In genomic region chr1:162369726-162370125, GRCm38 (mm10) we compare ENCODE assay signal across 26 mouse cellular contexts.
A peak's percentile ranks its signal among the peaks of the same experiment; 100 is the strongest.
DNase-seq lines count a peak whose midpoint lies in the region; ATAC-seq and TF ChIP-seq lines count a peak whose summit lies in the region.
"Had no signal": no experiment of that assay in that cellular context is flagged by ENCODE, and none has a peak within 500 bp of the region (broad histone marks: within the 10 kb centered on the region; RNA-seq: fewer than 3 reads in every experiment).

No protein-coding gene starts in this region.

- H3K36me3 ChIP-seq in embryonic facial prominence, embryonic 14.5 days (ENCODE audit: control insufficient read depth, insufficient read depth, low read length), result no peaks in the 10 kb centered on the region
- no peaks in the 10 kb centered on the region for H3K36me3 ChIP-seq in embryonic facial prominence, embryonic 10.5 days (replicated peaks)
- H3K36me3 ChIP-seq in limb, embryonic 14.5 days (ENCODE audit: control insufficient read depth, insufficient read depth, low read length), result no peaks in the 10 kb centered on the region
- H3K36me3 ChIP-seq in limb, embryonic 10.5 days, result no peaks in the 10 kb centered on the region
- H3K36me3 ChIP-seq: embryonic facial prominence, embryonic 15.5 days; hindbrain, embryonic 12.5 days; limb, embryonic 13.5 days; liver, embryonic 13.5 days; lung, embryonic 15.5 days; midbrain, embryonic 12.5 days had no signal

- DNase-seq in embryonic facial prominence, embryonic 14.5 days (ENCODE audit: low spot score), result peak; percentile 32
- no peak for DNase-seq in embryonic facial prominence, embryonic 10.5 days (ENCODE audit: low spot score)
- DNase-seq in limb, embryonic 14.5 days (ENCODE audit: low spot score), result peak; percentile 21
- DNase-seq in limb, embryonic 10.5 days (ENCODE audit: low spot score), result no peak
- DNase-seq in 3T3-L1 (ENCODE audit: low read depth, low spot score), result peak; percentile 15
- DNase-seq in adrenal gland, adult 8-10 months, result peak; percentile 65
- no peak for DNase-seq in thymus, postnatal 25 days
- DNase-seq: cerebellum, adult 18-20 months; cerebellum, postnatal 36 days; embryo, embryonic 11 days; gastrocnemius, adult 2 months; layer of hippocampus, postnatal 36 days; liver, embryonic 13.5 days; right cerebral cortex, postnatal 25 days; spleen, adult 18-20 months; thymus, postnatal 14 days had no signal

- no peak for ATAC-seq in embryonic facial prominence, embryonic 14.5 days (ENCODE audit: low read depth)
- ATAC-seq in limb, embryonic 14.5 days (ENCODE audit: low FRiP score, low read depth), result no peak
- ATAC-seq in megakaryocyte progenitor cell, adult 5-6 weeks (replicated peaks; ENCODE audit: poor library complexity), result no peak
- ATAC-seq: CD4-positive, CD25-positive, alpha-beta regulatory T cell, adult 4 months; forebrain, embryonic 14.5 days; Patski had no signal

- H3K27ac ChIP-seq in embryonic facial prominence, embryonic 14.5 days (replicated peaks; ENCODE audit: low read depth, low read length), result no peak overlapping the region
- no peak overlapping the region for H3K27ac ChIP-seq in embryonic facial prominence, embryonic 10.5 days (replicated peaks)
- no peak overlapping the region for H3K27ac ChIP-seq in limb, embryonic 14.5 days (replicated peaks; ENCODE audit: low read depth, low read length)
- no peak overlapping the region for H3K27ac ChIP-seq in limb, embryonic 10.5 days
- H3K27ac ChIP-seq: embryonic facial prominence, embryonic 15.5 days; gastrocnemius, adult 2 months; hindbrain, embryonic 12.5 days; layer of hippocampus, adult 2 months; limb, embryonic 13.5 days; liver, embryonic 13.5 days; lung, embryonic 15.5 days; midbrain, embryonic 12.5 days had no signal

- no peak for TF ChIP-seq POLR2A in limb, embryonic 14.5 days (IDR thresholded peaks at IDR 0.05; ENCODE audit: borderline replicate concordance, extremely low read depth, insufficient read depth, insufficient read length)

- no peak overlapping the region for H3K9ac ChIP-seq in embryonic facial prominence, embryonic 14.5 days (ENCODE audit: low read depth, low read length)
- H3K9ac ChIP-seq in limb, embryonic 14.5 days (ENCODE audit: low read depth, low read length, severe bottlenecking), result no peak overlapping the region
- H3K9ac ChIP-seq: embryonic facial prominence, embryonic 15.5 days; hindbrain, embryonic 12.5 days; limb, embryonic 13.5 days; liver, embryonic 13.5 days; lung, embryonic 15.5 days; midbrain, embryonic 12.5 days had no signal

- H3K9me3 ChIP-seq in embryonic facial prominence, embryonic 14.5 days (ENCODE audit: control insufficient read depth, low read length), result no peaks in the 10 kb centered on the region
- no peaks in the 10 kb centered on the region for H3K9me3 ChIP-seq in embryonic facial prominence, embryonic 10.5 days
- H3K9me3 ChIP-seq in limb, embryonic 14.5 days (ENCODE audit: control insufficient read depth, low read length), result no peaks in the 10 kb centered on the region
- H3K9me3 ChIP-seq in limb, embryonic 10.5 days (replicated peaks), result no peaks in the 10 kb centered on the region
- H3K9me3 ChIP-seq: embryonic facial prominence, embryonic 15.5 days; hindbrain, embryonic 12.5 days; limb, embryonic 13.5 days; liver, embryonic 13.5 days; lung, embryonic 15.5 days; midbrain, embryonic 12.5 days had no signal

- whole genome bisulfite sequencing in embryonic facial prominence, embryonic 14.5 days, result 51% methylated on average over 4 of the region's 4 CpGs
- WGBS in embryonic facial prominence, embryonic 10.5 days, result 80% methylated on average over 4 of the region's 4 CpGs
- 69% methylated on average over 4 of the region's 4 CpGs for WGBS in limb, embryonic 14.5 days
- 82% methylated on average over 4 of the region's 4 CpGs for WGBS in limb, embryonic 10.5 days

- no peak overlapping the region for H3K4me3 ChIP-seq in embryonic facial prominence, embryonic 14.5 days (ENCODE audit: low read depth, low read length)
- H3K4me3 ChIP-seq in embryonic facial prominence, embryonic 10.5 days, result no peak overlapping the region
- no peak overlapping the region for H3K4me3 ChIP-seq in limb, embryonic 14.5 days (replicated peaks; ENCODE audit: low read length)
- no peak overlapping the region for H3K4me3 ChIP-seq in limb, embryonic 10.5 days
- H3K4me3 ChIP-seq: embryonic facial prominence, embryonic 15.5 days; gastrocnemius, adult 2 months; hindbrain, embryonic 12.5 days; layer of hippocampus, adult 2 months; limb, embryonic 13.5 days; liver, embryonic 13.5 days; lung, embryonic 15.5 days; midbrain, embryonic 12.5 days had no signal

- H3K4me2 ChIP-seq in embryonic facial prominence, embryonic 14.5 days (ENCODE audit: low read depth, low read length), result no peak overlapping the region
- H3K4me2 ChIP-seq in limb, embryonic 14.5 days (replicated peaks; ENCODE audit: low read depth, low read length, severe bottlenecking), result no peak overlapping the region
- H3K4me2 ChIP-seq: embryonic facial prominence, embryonic 15.5 days; hindbrain, embryonic 12.5 days; limb, embryonic 13.5 days; liver, embryonic 13.5 days; lung, embryonic 15.5 days; midbrain, embryonic 12.5 days had no signal

- no peaks in the 10 kb centered on the region for H3K27me3 ChIP-seq in embryonic facial prominence, embryonic 14.5 days (replicated peaks; ENCODE audit: control insufficient read depth, insufficient read depth, low read length)
- H3K27me3 ChIP-seq in embryonic facial prominence, embryonic 10.5 days (replicated peaks; ENCODE audit: low read depth, poor library complexity, severe bottlenecking), result no peaks in the 10 kb centered on the region
- H3K27me3 ChIP-seq in limb, embryonic 14.5 days (ENCODE audit: control insufficient read depth, insufficient read depth, low read length), result no peaks in the 10 kb centered on the region
- no peaks in the 10 kb centered on the region for H3K27me3 ChIP-seq in limb, embryonic 10.5 days (ENCODE audit: low read depth, poor library complexity, severe bottlenecking)
- H3K27me3 ChIP-seq: embryonic facial prominence, embryonic 15.5 days; hindbrain, embryonic 12.5 days; limb, embryonic 13.5 days; liver, embryonic 13.5 days; lung, embryonic 15.5 days; midbrain, embryonic 12.5 days; Patski had no signal

- H3K4me1 ChIP-seq in embryonic facial prominence, embryonic 14.5 days (ENCODE audit: control insufficient read depth, insufficient read depth, low read length), result no peaks in the 10 kb centered on the region
- H3K4me1 ChIP-seq in embryonic facial prominence, embryonic 10.5 days, result no peaks in the 10 kb centered on the region
- H3K4me1 ChIP-seq in limb, embryonic 14.5 days (ENCODE audit: control insufficient read depth, insufficient read depth, low read length), result no peaks in the 10 kb centered on the region
- no peaks in the 10 kb centered on the region for H3K4me1 ChIP-seq in limb, embryonic 10.5 days
- H3K4me1 ChIP-seq: embryonic facial prominence, embryonic 15.5 days; hindbrain, embryonic 12.5 days; limb, embryonic 13.5 days; liver, embryonic 13.5 days; lung, embryonic 15.5 days; midbrain, embryonic 12.5 days had no signal

Comparison
In these comparisons a context has a peak if more than half of its experiments do, and no peak if none do; other contexts are left out.
1. DNase-seq: peak in embryonic facial prominence, embryonic 14.5 days (single experiment), limb, embryonic 14.5 days (single experiment), 3T3-L1 (single experiment) and adrenal gland, adult 8-10 months (single experiment); none in embryonic facial prominence, embryonic 10.5 days (single experiment), limb, embryonic 10.5 days (single experiment) and thymus, postnatal 25 days (single experiment).